Mouse (Mus musculus) MEL (cell line): ENCODE data around the gene Mrtfb. TPM values are rescaled to one million over a fixed set of nuclear protein-coding genes. Genes with fewer than 3 reads are reported as not detected.
"Not testable (repeated sequence)": the region's sequence is repeated elsewhere in the genome, so short reads cannot be mapped to it uniquely, and the experiment has no call there.

Source experiments
- DNase-seq: peaks from one replicate; pipeline ENCODE4 v3.0.0; 2011; ENCODE audit warnings: low read depth, low spot score
- H3K27ac ChIP-seq: 2 replicates; pipeline ENCODE4 v1.5.1; 2012; ENCODE audit warnings: low read depth, mild to moderate bottlenecking, control low read depth, low read length, moderate library complexity; ENCODE audit not compliant: control insufficient read depth
- H3K27me3 ChIP-seq, 2 experiments: fragments of 150-350 bp in 1 of 2; sonication (generic) in 1 of 2; 2 replicates each; pipeline ENCODE4 v1.6.1; 2012; ENCODE audit warnings: low read length in 2 of 2, mild to moderate bottlenecking in 2 of 2, improper control_type of control experiment in 1 of 2, moderate library complexity in 1 of 2; ENCODE audit not compliant: insufficient read depth in 2 of 2, control insufficient read depth in 1 of 2
- H3K36me3 ChIP-seq, 2 experiments: 2 replicates each; pipeline ENCODE4 v1.6.1; 2012 to 2014; ENCODE audit warnings: low read length in 2 of 2, improper control_type of control experiment in 1 of 2, inconsistent platforms in 1 of 2, mild to moderate bottlenecking in 1 of 2; ENCODE audit not compliant: insufficient read depth in 2 of 2, control insufficient read depth in 1 of 2
- H3K4me1 ChIP-seq, 2 experiments: fragments of 150-350 bp in 1 of 2; sonication (generic) in 1 of 2; 2 replicates each; pipeline ENCODE4 v1.6.1; 2012; ENCODE audit warnings: low read length in 2 of 2, improper control_type of control experiment in 1 of 2, mild to moderate bottlenecking in 1 of 2; ENCODE audit not compliant: insufficient read depth in 2 of 2, control insufficient read depth in 1 of 2
- H3K4me3 ChIP-seq, 2 experiments: fragments of 150-350 bp in 1 of 2; sonication (generic) in 1 of 2; 2 replicates each; pipeline ENCODE4 v1.5.1; 2012; ENCODE audit warnings: low read depth in 2 of 2, low read length in 2 of 2, mild to moderate bottlenecking in 2 of 2, moderate library complexity in 2 of 2, control low read depth in 1 of 2, improper control_type of control experiment in 1 of 2; ENCODE audit not compliant: control insufficient read depth in 1 of 2, insufficient read depth in 1 of 2
- H3K79me2 ChIP-seq: 2 replicates; pipeline ENCODE4 v1.6.1; 2012; ENCODE audit warnings: mild to moderate bottlenecking, low read length, moderate library complexity; ENCODE audit not compliant: control insufficient read depth, poor library complexity, insufficient read depth
- H3K9ac ChIP-seq: 2 replicates; pipeline ENCODE4 v1.6.1; 2012; ENCODE audit warnings: low read depth, mild to moderate bottlenecking, control low read depth, low read length, moderate library complexity; ENCODE audit not compliant: control insufficient read depth, poor library complexity, severe bottlenecking
- H3K9me3 ChIP-seq: fragments of 150-350 bp; sonication (generic); replicated peaks from 2 replicates; pipeline ENCODE4 v1.6.1; 2012; ENCODE audit warnings: mild to moderate bottlenecking, low read length, improper control_type of control experiment, moderate library complexity; ENCODE audit not compliant: insufficient read depth
- CHD1 ChIP-seq: IDR thresholded peaks from 2 replicates; pipeline ENCODE4 v1.6.1; 2012; ENCODE audit warnings: low read depth, mild to moderate bottlenecking, inconsistent platforms, low read length, improper control_type of control experiment
- CHD2 ChIP-seq: IDR thresholded peaks from 2 replicates; pipeline ENCODE4 v1.6.1; 2011; ENCODE audit warnings: low read length, improper control_type of control experiment
- ETS1 ChIP-seq: IDR thresholded peaks from 2 replicates; pipeline ENCODE4 v1.6.1; 2012; ENCODE audit warnings: low read depth, mild to moderate bottlenecking, inconsistent platforms, low read length, improper control_type of control experiment, moderate library complexity
- GABPA ChIP-seq: IDR thresholded peaks from 2 replicates; pipeline ENCODE4 v1.6.1; 2012; ENCODE audit warnings: low read depth, mild to moderate bottlenecking, inconsistent platforms, low read length, improper control_type of control experiment, moderate library complexity
- HCFC1 ChIP-seq: IDR thresholded peaks from 2 replicates; pipeline ENCODE4 v1.6.1; 2012; ENCODE audit warnings: low read depth, mild to moderate bottlenecking, inconsistent platforms, low read length, improper control_type of control experiment, moderate library complexity
- JUND ChIP-seq: IDR thresholded peaks from 2 replicates; pipeline ENCODE4 v1.6.1; 2011; ENCODE audit warnings: low read depth, mild to moderate bottlenecking, improper control_type of control experiment, low read length
- KAT2A ChIP-seq: conservative IDR thresholded peaks from 2 replicates; pipeline ENCODE4 v1.6.1; 2012; ENCODE audit warnings: low read depth, low read length, improper control_type of control experiment, inconsistent platforms
- MAX ChIP-seq: IDR thresholded peaks from 2 replicates; pipeline ENCODE4 v1.6.1; 2011; ENCODE audit warnings: low read length, improper control_type of control experiment
- MEF2A ChIP-seq: IDR thresholded peaks from 2 replicates; pipeline ENCODE4 v1.6.1; 2014; ENCODE audit warnings: low read depth, mild to moderate bottlenecking, inconsistent platforms, low read length, improper control_type of control experiment; ENCODE audit not compliant: poor library complexity, insufficient replicate concordance, severe bottlenecking; ENCODE audit errors: extremely low read depth
- MXI1 ChIP-seq: IDR thresholded peaks from 2 replicates; pipeline ENCODE4 v1.6.1; 2011; ENCODE audit warnings: mild to moderate bottlenecking, low read depth, low read length, improper control_type of control experiment
- MYC ChIP-seq: IDR thresholded peaks from 2 replicates; pipeline ENCODE4 v1.6.1; 2011; ENCODE audit warnings: low read depth, mild to moderate bottlenecking, low read length, improper control_type of control experiment, moderate library complexity
- RCOR1 ChIP-seq: IDR thresholded peaks from 2 replicates; pipeline ENCODE4 v1.6.1; 2012; ENCODE audit warnings: low read depth, mild to moderate bottlenecking, inconsistent platforms, low read length, improper control_type of control experiment
- SIN3A ChIP-seq: IDR thresholded peaks from 2 replicates; pipeline ENCODE4 v1.6.1; 2012; ENCODE audit warnings: low read length, improper control_type of control experiment, inconsistent platforms
- SMC3 ChIP-seq: IDR thresholded peaks from 2 replicates; pipeline ENCODE4 v1.6.1; 2011; ENCODE audit warnings: low read depth, low read length, improper control_type of control experiment
- USF2 ChIP-seq, 2 experiments: IDR thresholded peaks; 2 replicates each; pipeline ENCODE4 v1.6.1; 2011 to 2012; ENCODE audit warnings: improper control_type of control experiment in 2 of 2, low read length in 2 of 2, borderline replicate concordance in 1 of 2, inconsistent platforms in 1 of 2, low read depth in 1 of 2, mild to moderate bottlenecking in 1 of 2; ENCODE audit not compliant: insufficient read depth in 1 of 2
- ZMIZ1 ChIP-seq: IDR thresholded peaks from 2 replicates; pipeline ENCODE4 v1.6.1; 2012; ENCODE audit warnings: low read depth, mild to moderate bottlenecking, inconsistent platforms, low read length, improper control_type of control experiment, moderate library complexity
- ZNF384 ChIP-seq: IDR thresholded peaks from 2 replicates; pipeline ENCODE4 v1.6.1; 2012; ENCODE audit warnings: low read depth, mild to moderate bottlenecking, inconsistent platforms, low read length, improper control_type of control experiment
- polyA plus RNA-seq, 2 experiments: library from polyadenylated mRNA; stranded (reverse) in 1 of 2; unstranded in 1 of 2; fragments of >175 nt in 1 of 2; fragments of >200 nt in 1 of 2; gene quantifications; 2 replicates each; pipeline versions ENCODE4 v1.2.1 to v1.2.4; 2012; ENCODE audit warnings: low replicate concordance in 2 of 2, low read depth in 1 of 2; ENCODE audit not compliant: insufficient read length in 2 of 2, insufficient read depth in 1 of 2, missing spikeins in 1 of 2
- total RNA-seq: library from RNA; depleted of rRNA; stranded (reverse); fragments of 300-350 nt; gene quantifications from 2 replicates; pipeline ENCODE4 v1.2.3, GENCODE M21; 2012

Mrtfb gene
- total and polyA plus RNA-seq, 3 experiments: 2.7 to 6.6 TPM; not detected in 1

- TF ChIP-seq CHD2 (no peak), KAT2A (no peak), SMC3 (no peak), ZNF384 (no peak), RCOR1 (no peak), GABPA (no peak), MEF2A (no peak), CHD1 (no peak), MAX (no peak), ETS1 (no peak), USF2 (IDR thresholded peaks at IDR 0.05; ENCODE audit: borderline replicate concordance in 1 of 2, insufficient read depth in 1 of 2, low read depth in 1 of 2, low read length in 2 of 2) (no peak), MXI1 (no peak), SIN3A (no peak), JUND (no peak), MYC (no peak), HCFC1 (no peak)
- no peak overlapping the region for H3K9ac ChIP-seq
- H3K79me2 ChIP-seq: no peaks in the 10 kb centered on the region
- H3K27ac ChIP-seq: no peak overlapping the region
- no peaks in the 10 kb centered on the region for H3K27me3 ChIP-seq
- DNase-seq: no peak
- H3K4me1 ChIP-seq: no peaks in the 10 kb centered on the region
- no peak overlapping the region for H3K4me3 ChIP-seq
- H3K9me3 ChIP-seq: no peaks in the 10 kb centered on the region
- H3K36me3 ChIP-seq: no peaks in the 10 kb centered on the region
Observed at GRCm38 (mm10) chr16:13339433-13339832, 83.2 kb downstream of the Mrtfb start.

- H3K9ac ChIP-seq, H3K4me1 ChIP-seq, H3K36me3 ChIP-seq, H3K4me3 ChIP-seq, H3K79me2 ChIP-seq, H3K27me3 ChIP-seq, H3K9me3 ChIP-seq, H3K27ac ChIP-seq, DNase-seq: not testable (repeated sequence)
Observed at GRCm38 (mm10) chr16:13345822-13346221, 89.5 kb downstream of the Mrtfb start.

GRCm38 (mm10) chr16:13350729-13351128 lies 94.4 kb downstream of the Mrtfb start:
- H3K79me2 ChIP-seq: no peaks in the 10 kb centered on the region
- TF ChIP-seq ZMIZ1: no peak
- no peaks in the 10 kb centered on the region for H3K36me3 ChIP-seq
- H3K27me3 ChIP-seq: no peaks in the 10 kb centered on the region
- DNase-seq: no peak
- H3K27ac ChIP-seq: no peak overlapping the region
- H3K4me3 ChIP-seq: no peak overlapping the region
- no peaks in the 10 kb centered on the region for H3K4me1 ChIP-seq
- no peaks in the 10 kb centered on the region for H3K9me3 ChIP-seq
- H3K9ac ChIP-seq: no peak overlapping the region
